Mouse (Mus musculus) left cerebral cortex, adult 18-20 months (tissue): ENCODE measurements around the gene Smndc1. TPM values are rescaled to one million over a fixed set of nuclear protein-coding genes. Genes with fewer than 3 reads are reported as not detected.
A peak's percentile ranks its signal among the peaks of the same experiment; 100 is the strongest.

Experiments
- DNase-seq, 2 experiments: peaks; one replicate each; pipeline ENCODE4 v3.0.0; 2021 to 2022; ENCODE audit warnings: low spot score in 2 of 2, mixed read lengths in 1 of 2
- total RNA-seq, 2 experiments: library from RNA; stranded (reverse); gene quantifications; 2 replicates each; pipeline ENCODE4 v1.2.3; 2021

The Smndc1 gene
- total RNA-seq, 2 experiments from 2014 or later, result 36.8 to 39.2 TPM

- peak; percentile 55 to 59 for DNase-seq
Observed at GRCm38 (mm10) chr19:53353864-53354263, 36.5 kb downstream of the Smndc1 start.

DNA sequence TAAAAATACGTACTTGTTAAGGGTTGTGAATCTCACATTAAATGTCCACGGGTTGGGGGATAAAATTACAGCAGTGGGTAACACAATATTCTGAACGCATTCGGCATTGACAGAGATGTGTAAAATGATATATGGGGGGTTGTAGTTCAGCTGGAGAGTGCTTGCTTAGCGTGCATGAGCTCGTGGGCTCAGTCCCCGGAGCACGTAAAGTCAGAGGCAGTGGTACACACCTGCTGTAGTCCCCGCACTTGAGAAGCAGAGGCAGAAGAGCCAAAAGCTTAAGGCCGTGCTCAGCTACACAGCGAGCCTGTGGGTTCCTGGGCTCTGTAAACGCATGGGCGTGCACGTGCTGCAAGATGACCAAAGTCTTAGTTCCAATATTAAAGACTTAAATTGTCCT, 44.6 kb downstream of the Smndc1 start:
- no peak for DNase-seq

DNA sequence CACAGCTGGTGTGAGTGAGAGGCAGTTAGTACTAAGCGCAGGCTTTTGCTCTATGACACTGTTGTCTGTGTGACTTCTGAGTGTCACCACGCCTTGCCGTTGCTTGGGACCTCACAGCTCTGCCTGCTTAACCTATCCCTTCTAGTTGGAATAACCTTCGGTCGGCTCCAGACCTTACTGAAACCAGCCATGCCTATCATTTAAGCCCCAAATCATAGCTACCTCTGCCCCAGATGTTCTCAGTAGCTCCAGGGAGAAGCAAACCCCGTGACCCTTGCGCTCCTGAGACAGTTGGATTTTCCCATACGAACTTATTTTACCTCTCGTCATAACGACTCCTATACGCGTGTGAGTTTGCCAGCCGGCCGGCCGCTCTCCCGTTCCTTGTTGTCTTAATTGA, 46.3 kb downstream of the Smndc1 start:
- DNase-seq, result no peak

GRCm38 (mm10) chr19:53343174-53343881, 47.0 kb downstream of the Smndc1 start:
- DNase-seq, result no peak

- DNase-seq, result no peak
Observed at GRCm38 (mm10) chr19:53340423-53340822, 50.0 kb downstream of the Smndc1 start.

DNA sequence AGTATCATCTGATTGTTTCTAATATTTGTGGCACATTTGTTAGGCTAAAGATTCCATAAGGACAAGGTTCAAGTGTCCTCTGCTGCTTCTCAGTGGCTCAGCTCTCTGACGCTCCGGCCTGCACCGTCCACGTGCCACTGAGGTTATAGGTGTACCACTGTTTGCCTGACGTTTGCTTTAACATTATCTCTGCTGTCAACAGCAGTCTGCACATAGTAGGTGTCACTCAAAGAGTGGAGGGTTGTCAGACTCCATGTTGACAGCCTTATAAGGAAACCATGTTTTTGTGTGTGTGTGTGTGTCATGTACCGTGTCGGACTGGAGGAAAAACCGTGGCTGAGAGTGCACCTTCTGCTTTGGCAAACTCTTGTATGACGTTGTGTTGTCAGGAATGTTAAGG, 55.1 kb downstream of the Smndc1 start:
- DNase-seq, result no peak

- DNase-seq, result no peak
Observed at GRCm38 (mm10) chr19:53333730-53334129, 56.6 kb downstream of the Smndc1 start.

- no peak for DNase-seq
Observed at GRCm38 (mm10) chr19:53331882-53332500, 58.4 kb downstream of the Smndc1 start.

DNA sequence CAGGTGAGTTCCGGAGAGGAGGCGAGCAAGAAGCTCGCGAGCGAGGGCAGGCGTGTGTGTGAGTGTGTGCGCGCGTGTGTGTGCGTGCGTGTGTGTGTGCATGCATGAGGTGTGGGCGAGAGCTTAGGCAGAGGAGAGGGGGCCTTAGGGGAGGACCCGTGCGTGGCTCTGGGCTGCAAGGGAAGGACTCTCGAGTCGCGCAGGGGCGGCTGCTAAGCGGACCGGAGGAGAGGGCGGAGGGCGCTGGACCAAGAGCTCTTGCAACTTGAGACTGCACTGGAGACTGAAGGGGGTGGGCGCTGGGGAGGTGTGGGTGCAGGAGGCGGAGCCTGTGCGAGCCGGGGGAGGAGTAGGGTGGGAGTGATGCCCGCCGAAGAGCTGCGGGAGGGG, 60.4 kb downstream of the Smndc1 start:
- DNase-seq, result peak; percentile 47 to 77

Other genes starting within 250 kb of the Smndc1 start
- 10 to 100 TPM; 76.1 to 89.7 TPM for gene Mxi1, start 80.1 kb downstream of the Smndc1 start, total RNA-seq
- not detected for gene Gm10197, start 18.8 kb downstream of the Smndc1 start, total RNA-seq
- 10 to 100 TPM; 20.1 to 22.5 TPM for gene Dusp5, start 138.5 kb upstream of the Smndc1 start, total RNA-seq
- 10 to 100 TPM; 49.4 to 52.2 TPM for gene Nutf2-ps1, start 198.5 kb upstream of the Smndc1 start, total RNA-seq
- 10 to 100 TPM; 37.2 to 38.2 TPM for gene Smc3, start 209.8 kb upstream of the Smndc1 start, total RNA-seq